Mouse (Mus musculus) B cell, adult 67 days (primary cell): Measurements from ENCODE around the gene Phxr2. TPM values are rescaled to one million over a fixed set of nuclear protein-coding genes. Genes with fewer than 3 reads are reported as not detected.

Source experiments
- total RNA-seq, 2 experiments: library from RNA; stranded (reverse); gene quantifications; 4 replicates each; pipeline ENCODE4 v1.2.4; 2023

Phxr2 gene
- total RNA-seq, result 1 to 10 TPM in 1 of 2 experiments, under 1 TPM in 1; 0.64 to 1.3 TPM

DNA sequence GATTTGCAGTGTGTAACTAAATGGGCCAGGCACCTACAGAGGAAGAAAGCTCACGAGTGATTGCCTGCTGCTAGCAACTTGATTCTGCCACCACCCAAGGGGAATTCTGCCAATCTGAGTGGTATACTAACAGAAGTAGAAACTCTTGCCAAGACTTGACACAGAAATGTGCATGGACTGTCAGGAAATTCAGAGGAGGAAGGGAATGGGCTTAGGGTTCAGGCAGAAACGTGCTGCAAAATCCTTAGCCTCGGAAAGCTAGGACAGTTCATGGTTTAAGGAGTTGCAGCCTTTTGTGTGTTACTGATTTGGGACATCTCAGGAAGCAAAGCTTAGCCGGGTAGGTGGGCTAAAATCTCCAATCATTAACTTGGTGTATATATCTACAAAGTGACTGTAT, at the start of gene Phxr2:
Phxr2 (minus strand) TSS at position 101 of the 400 bp plus-strand sequence.

DNA sequence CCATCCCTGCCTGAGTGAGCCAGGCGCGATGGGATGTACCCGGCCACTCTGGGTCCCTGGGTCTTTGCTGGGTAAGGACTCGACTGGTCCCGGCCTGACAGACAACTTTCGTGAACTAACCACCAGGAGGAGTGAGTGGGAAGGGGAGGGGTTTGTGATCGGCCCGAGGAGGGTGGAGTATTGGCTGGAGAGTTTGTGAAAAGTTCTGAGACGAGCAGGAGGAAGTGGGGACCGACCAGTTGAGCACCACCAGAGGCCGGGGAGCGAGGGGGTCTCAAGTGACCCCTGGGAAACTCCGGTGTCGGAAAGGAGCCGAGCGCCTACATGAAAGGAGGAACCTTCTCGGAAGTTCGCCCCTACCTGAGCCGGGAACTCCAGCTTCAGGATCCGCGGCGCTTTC, 18.2 kb downstream of the Phxr2 start, which contains the start of gene Galnt4:
Galnt4 (plus strand) TSS at position 196 of the 400 bp plus-strand sequence.

DNA sequence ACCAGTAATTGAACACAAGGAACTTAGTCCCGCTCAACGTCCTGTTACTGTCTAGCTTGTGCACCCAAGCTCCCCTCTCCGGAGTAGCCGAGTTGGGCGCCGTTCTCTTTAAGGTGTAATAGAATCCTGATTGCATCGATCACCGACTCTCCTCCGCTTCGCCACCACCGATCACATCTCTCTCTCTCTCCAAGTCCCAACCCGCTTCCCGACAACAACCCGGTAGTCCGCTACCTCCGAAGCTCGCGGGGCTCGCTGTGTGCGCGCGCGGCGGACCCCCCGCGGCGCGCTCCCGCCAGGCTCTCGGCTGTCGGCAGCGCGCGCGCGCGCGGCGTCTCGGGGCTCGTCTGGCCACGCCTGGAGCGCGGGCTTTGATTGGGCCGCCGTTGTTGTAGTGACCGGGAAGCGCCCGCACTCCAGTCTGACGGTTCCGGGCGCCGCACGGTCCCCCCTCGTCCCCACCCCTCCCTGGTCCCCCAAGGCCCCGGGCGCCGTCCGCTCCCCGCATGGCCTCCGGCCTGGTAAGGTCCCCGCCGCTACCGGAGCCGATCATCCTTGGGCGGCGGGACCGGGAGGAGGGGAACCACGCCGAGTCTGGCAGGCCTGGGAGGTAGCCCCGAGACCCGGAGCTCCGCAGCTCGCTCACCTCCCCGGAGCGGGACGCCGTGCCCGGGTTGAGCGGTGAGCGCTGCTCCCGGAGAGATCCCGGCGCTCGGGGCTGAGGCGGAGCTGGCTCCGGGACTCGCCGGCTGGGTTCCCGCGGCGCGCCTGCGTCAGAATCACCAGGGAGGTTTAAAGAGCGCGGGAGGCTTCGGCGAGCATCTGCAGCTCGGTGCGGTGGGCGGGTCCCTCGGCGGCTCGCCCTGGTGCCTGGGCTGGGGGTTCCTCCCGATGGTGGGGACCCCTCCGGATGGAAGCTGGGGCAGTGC, 19.2 kb downstream of the Phxr2 start, which contains the start of gene Poc1b:
Poc1b (plus strand) TSS at position 334 of the 929 bp plus-strand sequence.

Other genes starting within 250 kb of the Phxr2 start
- gene Atp2b1, start 211.9 kb downstream of the Phxr2 start, total RNA-seq, result 100 to 1,000 TPM; 136 to 157 TPM
- 10 to 100 TPM; 21.6 to 29.6 TPM for gene Poc1b, start 19.3 kb downstream of the Phxr2 start, total RNA-seq
- 10 to 100 TPM; 15.0 to 15.6 TPM for gene Galnt4, start 18.2 kb downstream of the Phxr2 start, total RNA-seq
- gene Dusp6, start 136.9 kb upstream of the Phxr2 start, total RNA-seq, result 100 to 1,000 TPM; 170 to 171 TPM